In the genomic region with DNA sequence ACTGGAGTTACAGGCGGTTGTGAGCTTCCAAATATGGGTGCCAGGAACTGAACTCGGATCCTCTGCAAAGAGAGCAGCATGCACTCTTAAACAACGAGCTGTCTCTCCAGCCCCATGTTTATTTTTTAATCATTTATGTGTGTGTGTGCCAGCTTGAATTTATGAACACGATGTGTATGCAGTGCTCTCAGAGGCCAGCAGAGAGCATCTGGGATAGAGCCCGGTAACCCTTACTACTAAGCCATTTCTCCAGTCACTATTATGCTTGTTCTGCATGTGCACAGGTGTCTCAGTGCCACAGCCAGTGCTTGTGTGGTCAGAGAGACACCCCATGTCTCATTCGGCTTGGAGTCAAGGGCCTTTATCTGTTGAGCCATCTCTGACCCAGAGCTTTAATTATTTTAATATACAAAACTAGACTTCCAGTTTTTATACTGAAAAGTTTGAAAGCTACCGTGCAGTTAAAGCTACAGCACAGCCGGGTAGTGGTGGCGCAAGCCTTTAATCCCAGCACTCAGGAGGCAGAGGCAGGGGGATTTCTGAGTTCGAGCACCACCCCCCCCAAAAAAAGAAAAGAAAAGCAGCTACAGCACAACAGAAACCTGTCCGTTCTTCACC, we compare ENCODE assay signal across 28 mouse cellular contexts. TPM values are rescaled to one million over a fixed set of nuclear protein-coding genes. Genes with fewer than 3 reads are reported as not detected.
A peak's percentile ranks its signal among the peaks of the same experiment; 100 is the strongest.
DNase-seq lines count a peak whose midpoint lies in the region; ATAC-seq and TF ChIP-seq lines count a peak whose summit lies in the region.
"Had no signal": no experiment of that assay in that cellular context is flagged by ENCODE, and none has a peak within 500 bp of the region (broad histone marks: within the 10 kb centered on the region; RNA-seq: fewer than 3 reads in every experiment).

No protein-coding gene starts in this region.

- H3K79me2 ChIP-seq in MEL (ENCODE audit: control insufficient read depth, insufficient read depth, low read length, poor library complexity): no peaks in the 10 kb centered on the region

- H3K36me3 ChIP-seq in intestine, postnatal 0 days (ENCODE audit: control insufficient read depth, insufficient read depth): no peaks in the 10 kb centered on the region
- no peaks in the 10 kb centered on the region for H3K36me3 ChIP-seq in intestine, embryonic 15.5 days
- no peaks in the 10 kb centered on the region for H3K36me3 ChIP-seq in midbrain, embryonic 11.5 days (ENCODE audit: control insufficient read depth, insufficient read depth, low read length)
- H3K36me3 ChIP-seq in midbrain, postnatal 0 days (ENCODE audit: insufficient read depth, low read length): no peaks in the 10 kb centered on the region
- H3K36me3 ChIP-seq in MEL (ENCODE audit: control insufficient read depth in 1 of 2, insufficient read depth in 2 of 2, low read length in 2 of 2): peaks cover 0 to 5% of the 10 kb centered on the region in 2 experiments; a peak in 2 of 4 replicates
- H3K36me3 ChIP-seq in stomach, postnatal 0 days (ENCODE audit: control insufficient read depth, insufficient read depth, low read length): no peaks in the 10 kb centered on the region
- H3K36me3 ChIP-seq: embryonic facial prominence, embryonic 12.5 days; embryonic facial prominence, embryonic 15.5 days; hindbrain, embryonic 10.5 days; hindbrain, embryonic 13.5 days had no signal

- no peak for TF ChIP-seq EP300 in MEL (IDR thresholded peaks at IDR 0.05; ENCODE audit: low read depth in 1 of 2, low read length in 2 of 2)
- no peak for TF ChIP-seq EP300 in stomach, postnatal 0 days (optimal IDR thresholded peaks at IDR 0.05)

- TF ChIP-seq RAD21 in MEL (IDR thresholded peaks at IDR 0.05; ENCODE audit: low read depth, low read length): no peak

- H3K9me3 ChIP-seq in intestine, postnatal 0 days (ENCODE audit: control insufficient read depth): no peaks in the 10 kb centered on the region
- no peaks in the 10 kb centered on the region for H3K9me3 ChIP-seq in intestine, embryonic 15.5 days
- no peaks in the 10 kb centered on the region for H3K9me3 ChIP-seq in midbrain, embryonic 11.5 days (ENCODE audit: control insufficient read depth, low read length)
- H3K9me3 ChIP-seq in midbrain, postnatal 0 days (ENCODE audit: low read length): no peaks in the 10 kb centered on the region
- no peaks in the 10 kb centered on the region for H3K9me3 ChIP-seq in MEL (replicated peaks; ENCODE audit: insufficient read depth, low read length)
- H3K9me3 ChIP-seq in stomach, postnatal 0 days (ENCODE audit: control insufficient read depth, low read length): no peaks in the 10 kb centered on the region
- H3K9me3 ChIP-seq: embryonic facial prominence, embryonic 12.5 days; embryonic facial prominence, embryonic 15.5 days; hindbrain, embryonic 10.5 days; hindbrain, embryonic 13.5 days had no signal

- H3K4me2 ChIP-seq in intestine, postnatal 0 days (replicated peaks; ENCODE audit: low read depth): no peak overlapping the region
- no peak overlapping the region for H3K4me2 ChIP-seq in intestine, embryonic 15.5 days (replicated peaks)
- H3K4me2 ChIP-seq in midbrain, embryonic 11.5 days: no peak overlapping the region
- H3K4me2 ChIP-seq in midbrain, postnatal 0 days (ENCODE audit: low read depth, low read length, poor library complexity, severe bottlenecking): no peak overlapping the region
- H3K4me2 ChIP-seq in stomach, postnatal 0 days (replicated peaks; ENCODE audit: low read depth): no peak overlapping the region
- H3K4me2 ChIP-seq: embryonic facial prominence, embryonic 12.5 days; embryonic facial prominence, embryonic 15.5 days; heart, embryonic 11.5 days; hindbrain, embryonic 13.5 days had no signal

- H3K4me1 ChIP-seq in intestine, postnatal 0 days (replicated peaks; ENCODE audit: control insufficient read depth, insufficient read depth, low read length): 0 out of 2 replicates have a peak, but pooled peaks cover 4% of the 10 kb centered on the region
- H3K4me1 ChIP-seq in intestine, embryonic 15.5 days (replicated peaks): peaks cover 15% of the 10 kb centered on the region
- H3K4me1 ChIP-seq in midbrain, embryonic 11.5 days (ENCODE audit: control insufficient read depth, insufficient read depth, low read length): peaks cover 8% of the 10 kb centered on the region
- no peaks in the 10 kb centered on the region for H3K4me1 ChIP-seq in midbrain, postnatal 0 days (ENCODE audit: insufficient read depth, low read length)
- H3K4me1 ChIP-seq in MEL (ENCODE audit: control insufficient read depth in 1 of 2, insufficient read depth in 2 of 2, low read length in 2 of 2): 0 out of 4 replicates have a peak, but pooled peaks cover 0 to 4% of the 10 kb centered on the region in 2 experiments
- no peaks in the 10 kb centered on the region for H3K4me1 ChIP-seq in stomach, postnatal 0 days (replicated peaks; ENCODE audit: control insufficient read depth, insufficient read depth)

- H3K27me3 ChIP-seq in intestine, postnatal 0 days (replicated peaks; ENCODE audit: control insufficient read depth, insufficient read depth, low read length): peaks cover 62% of the 10 kb centered on the region
- H3K27me3 ChIP-seq in intestine, embryonic 15.5 days (replicated peaks): peaks cover 52% of the 10 kb centered on the region
- peaks cover 46% of the 10 kb centered on the region for H3K27me3 ChIP-seq in midbrain, embryonic 11.5 days (ENCODE audit: control insufficient read depth, insufficient read depth, low read length)
- peaks cover 35% of the 10 kb centered on the region for H3K27me3 ChIP-seq in midbrain, postnatal 0 days (ENCODE audit: insufficient read depth, low read length)
- no peaks in the 10 kb centered on the region for H3K27me3 ChIP-seq in MEL (ENCODE audit: control insufficient read depth in 1 of 2, insufficient read depth in 2 of 2, low read length in 2 of 2)
- H3K27me3 ChIP-seq in stomach, postnatal 0 days (ENCODE audit: control insufficient read depth, insufficient read depth, low read length): peaks cover 18% of the 10 kb centered on the region

- no peak overlapping the region for H3K9ac ChIP-seq in intestine, postnatal 0 days (ENCODE audit: low read depth, low read length)
- no peak overlapping the region for H3K9ac ChIP-seq in intestine, embryonic 15.5 days
- H3K9ac ChIP-seq in midbrain, embryonic 11.5 days (ENCODE audit: low read length): no peak overlapping the region
- no peak overlapping the region for H3K9ac ChIP-seq in midbrain, postnatal 0 days (replicated peaks; ENCODE audit: low read length, poor library complexity, severe bottlenecking)
- H3K9ac ChIP-seq in MEL (ENCODE audit: control insufficient read depth, low read depth, low read length, poor library complexity, severe bottlenecking): no peak overlapping the region
- H3K9ac ChIP-seq in stomach, postnatal 0 days (ENCODE audit: low read length): no peak overlapping the region
- H3K9ac ChIP-seq: embryonic facial prominence, embryonic 12.5 days; embryonic facial prominence, embryonic 15.5 days; forebrain, postnatal 0 days; hindbrain, embryonic 13.5 days had no signal

- 88% methylated on average over 11 of the region's 11 CpGs for WGBS in intestine, postnatal 0 days
- WGBS in intestine, embryonic 15.5 days: 90% methylated on average over 11 of the region's 11 CpGs
- 91% methylated on average over 11 of the region's 11 CpGs for whole genome bisulfite sequencing in midbrain, embryonic 11.5 days
- WGBS in midbrain, postnatal 0 days: 93% methylated on average over 11 of the region's 11 CpGs
- 86% methylated on average over 11 of the region's 11 CpGs for WGBS in stomach, postnatal 0 days

- H3K4me3 ChIP-seq in intestine, postnatal 0 days (ENCODE audit: low read depth, low read length): no peak overlapping the region
- H3K4me3 ChIP-seq in intestine, embryonic 15.5 days (replicated peaks): no peak overlapping the region
- H3K4me3 ChIP-seq in midbrain, embryonic 11.5 days (ENCODE audit: low read depth, low read length): no peak overlapping the region
- no peak overlapping the region for H3K4me3 ChIP-seq in midbrain, postnatal 0 days (ENCODE audit: low read depth, low read length)
- H3K4me3 ChIP-seq in MEL (ENCODE audit: control insufficient read depth in 1 of 2, insufficient read depth in 1 of 2, low read depth in 2 of 2, low read length in 2 of 2): no peak overlapping the region
- no peak overlapping the region for H3K4me3 ChIP-seq in stomach, postnatal 0 days (ENCODE audit: low read depth, low read length)
- H3K4me3 ChIP-seq: embryonic facial prominence, embryonic 12.5 days; embryonic facial prominence, embryonic 15.5 days; gastrocnemius, adult 2 months; hindbrain, embryonic 10.5 days; hindbrain, embryonic 13.5 days had no signal

- ATAC-seq in intestine, postnatal 0 days: no peak
- ATAC-seq in intestine, embryonic 15.5 days: no peak
- no peak for ATAC-seq in midbrain, embryonic 11.5 days (ENCODE audit: low FRiP score)
- ATAC-seq in midbrain, postnatal 0 days (ENCODE audit: low FRiP score): no peak
- ATAC-seq in stomach, postnatal 0 days (ENCODE audit: low FRiP score, low TSS enrichment): no peak
- ATAC-seq: activated CD4-positive, CD25-positive, alpha-beta regulatory T cell, adult 4 months; forebrain, embryonic 14.5 days; forebrain, postnatal 0 days; hindbrain, postnatal 0 days; inflammation-experienced regulatory T-cells, adult 6 months had no signal

- TF ChIP-seq POLR2A in MEL (IDR thresholded peaks at IDR 0.05; ENCODE audit: control insufficient read depth in 1 of 2, insufficient read depth in 1 of 2, low read depth in 1 of 2, low read length in 2 of 2, poor library complexity in 1 of 2): no peak

- peak; percentile 20 for TF ChIP-seq CTCF in intestine, postnatal 0 days (IDR thresholded peaks at IDR 0.05; ENCODE audit: low read depth)
- no peak for TF ChIP-seq CTCF in midbrain, postnatal 0 days (IDR thresholded peaks at IDR 0.05)
- TF ChIP-seq CTCF in MEL (IDR thresholded peaks at IDR 0.05 in 2 of 3, conservative IDR thresholded peaks at IDR 0.05 in 1 of 3; ENCODE audit: control insufficient read depth in 1 of 3, insufficient read depth in 1 of 3, low read depth in 2 of 3, low read length in 3 of 3, poor library complexity in 1 of 3, severe bottlenecking in 1 of 3): peak in 1 of 3 experiments; percentile 13; a peak in 1 of 6 replicates
- peak; percentile 16; the same call in 1 of the 2 replicates for TF ChIP-seq CTCF in stomach, postnatal 0 days (IDR thresholded peaks at IDR 0.05; ENCODE audit: low read depth)

- DNase-seq in midbrain, embryonic 11.5 days (ENCODE audit: low spot score, missing footprints): peak; percentile 62
- no peak for DNase-seq in midbrain, postnatal 0 days (ENCODE audit: low spot score)
- no peak for DNase-seq in MEL (ENCODE audit: low read depth, low spot score)
- DNase-seq in stomach, postnatal 0 days (ENCODE audit: low spot score): no peak
- no peak for DNase-seq in urinary bladder, postnatal 36 days (ENCODE audit: low spot score in 2 of 2)
- DNase-seq in B cell, adult 2 months: no peak
- DNase-seq: adrenal gland, adult 8-10 months; adrenal gland, postnatal 25 days; cerebellum, adult 11 months; cerebellum, adult 2 months; cerebellum, adult 9-11 months; cerebellum, postnatal 25 days; forebrain, postnatal 0 days; gastrocnemius, adult 2 months; gastrocnemius, postnatal 14 days; heart, adult 18-20 months; heart, postnatal 36 days had no signal

- no peak overlapping the region for H3K27ac ChIP-seq in intestine, postnatal 0 days (ENCODE audit: low read depth, low read length)
- no peak overlapping the region for H3K27ac ChIP-seq in intestine, embryonic 15.5 days
- no peak overlapping the region for H3K27ac ChIP-seq in midbrain, embryonic 11.5 days (ENCODE audit: low read depth, low read length)
- no peak overlapping the region for H3K27ac ChIP-seq in midbrain, postnatal 0 days (ENCODE audit: low read depth, low read length)
- H3K27ac ChIP-seq in MEL (ENCODE audit: control insufficient read depth, low read depth, low read length): no peak overlapping the region
- no peak overlapping the region for H3K27ac ChIP-seq in stomach, postnatal 0 days (replicated peaks)
- H3K27ac ChIP-seq: embryonic facial prominence, embryonic 12.5 days; embryonic facial prominence, embryonic 15.5 days; gastrocnemius, adult 2 months; hindbrain, embryonic 10.5 days; hindbrain, embryonic 13.5 days; hindbrain, postnatal 0 days had no signal

RNA-seq across cellular contexts. Expression of gene Hhex, which starts 3.4 kb away (rescaled TPM):
- 4.1 and 5.3 TPM in 2 replicates for polyA plus RNA-seq in intestine, postnatal 0 days (2015; fragmentation: Nextera tagmentation; extraction: Ambion mirVana)
- 13.9 and 14.7 TPM in 2 replicates for polyA plus RNA-seq in intestine, embryonic 15.5 days (2015; fragmentation: Nextera tagmentation; extraction: Ambion mirVana)
- polyA plus RNA-seq in midbrain, embryonic 11.5 days (2014; fragmentation: Nextera tagmentation; extraction: Ambion mirVana): 4.5 and 5.4 TPM in 2 replicates
- total RNA-seq in midbrain, postnatal 0 days (2014; rRNA removed): 0.80 and 0.99 TPM in 2 replicates
- 2.8 and 3.5 TPM in 2 replicates for polyA plus RNA-seq in midbrain, postnatal 0 days (2015; fragmentation: Nextera tagmentation; extraction: Ambion mirVana)
- not detected in 2 replicates for total RNA-seq in MEL (2012; rRNA removed)
- polyA plus RNA-seq in MEL (2012; ENCODE audit: insufficient read depth in 1 of 2, insufficient read length in 2 of 2, low read depth in 1 of 2, low replicate concordance in 2 of 2, missing spikeins in 1 of 2): not detected
- 6.8 and 8.2 TPM in 2 replicates for polyA plus RNA-seq in stomach, postnatal 0 days (2015; fragmentation: Nextera tagmentation; extraction: Ambion mirVana)

RNA-seq across cellular contexts. Expression of gene Kif11, which starts 55.0 kb away (rescaled TPM):
- polyA plus RNA-seq in intestine, postnatal 0 days (2015; fragmentation: Nextera tagmentation; extraction: Ambion mirVana): 8.3 and 8.9 TPM in 2 replicates
- 44.3 and 51.7 TPM in 2 replicates for polyA plus RNA-seq in intestine, embryonic 15.5 days (2015; fragmentation: Nextera tagmentation; extraction: Ambion mirVana)
- 97.6 and 114 TPM in 2 replicates for polyA plus RNA-seq in midbrain, embryonic 11.5 days (2014; fragmentation: Nextera tagmentation; extraction: Ambion mirVana)
- total RNA-seq in midbrain, postnatal 0 days (2014; rRNA removed): 6.2 and 7.5 TPM in 2 replicates
- 2.9 and 3.3 TPM in 2 replicates for polyA plus RNA-seq in midbrain, postnatal 0 days (2015; fragmentation: Nextera tagmentation; extraction: Ambion mirVana)
- 50.5 and 62.6 TPM in 2 replicates for total RNA-seq in MEL (2012; rRNA removed)
- 10 to 100 TPM; 44.8 to 50.1 TPM for polyA plus RNA-seq in MEL (2012; ENCODE audit: insufficient read depth in 1 of 2, insufficient read length in 2 of 2, low read depth in 1 of 2, low replicate concordance in 2 of 2, missing spikeins in 1 of 2)
- 7.4 and 10.3 TPM in 2 replicates for polyA plus RNA-seq in stomach, postnatal 0 days (2015; fragmentation: Nextera tagmentation; extraction: Ambion mirVana)
